22 mouse cellular contexts compared by ENCODE assay signal in genomic region chr6:123473045-123473444, GRCm38 (mm10). TPM values are rescaled to one million over a fixed set of nuclear protein-coding genes. Genes with fewer than 3 reads are reported as not detected.
"Had no signal": no experiment of that assay in that cellular context is flagged by ENCODE, and none has a peak within 500 bp of the region (broad histone marks: within the 10 kb centered on the region; RNA-seq: fewer than 3 reads in every experiment).

No protein-coding gene starts in this region.

RNA-seq across cellular contexts. Expression of gene Vmn2r20, which starts 55.1 kb away (rescaled TPM):
- polyA plus RNA-seq: heart, embryonic 10.5 days; heart, embryonic 11.5 days; heart, embryonic 12.5 days; heart, embryonic 13.5 days; heart, embryonic 14.5 days; heart, embryonic 15.5 days; heart, embryonic 16.5 days; heart, postnatal 0 days; hindbrain, embryonic 10.5 days; hindbrain, embryonic 11.5 days; hindbrain, embryonic 12.5 days; hindbrain, embryonic 13.5 days; hindbrain, embryonic 14.5 days; hindbrain, embryonic 15.5 days; hindbrain, embryonic 16.5 days; hindbrain, postnatal 0 days; intestine, embryonic 14.5 days; intestine, embryonic 15.5 days; intestine, embryonic 16.5 days; intestine, postnatal 0 days; kidney, adult 2 months; large intestine, adult 2 months had no signal
